Mouse (Mus musculus) kidney, embryonic 16.5 days (tissue): ENCODE results near the gene Sde2. TPM values are rescaled to one million over a fixed set of nuclear protein-coding genes. Genes with fewer than 3 reads are reported as not detected.

Source experiments
- ATAC-seq: fragments of 200-750 bp; cut with Nextera tagmentation; 2 replicates; pipeline ENCODE4 v1.8.0; 2017; ENCODE audit warnings: moderate TSS enrichment; ENCODE audit not compliant: low FRiP score, low TSS enrichment
- H3K27ac ChIP-seq: fragments of 300-500 bp; sonication (generic); 2 replicates; pipeline ENCODE4 v1.5.1; 2014; ENCODE audit warnings: low read length
- H3K27me3 ChIP-seq: fragments of 300-500 bp; sonication (generic); 2 replicates; pipeline ENCODE4 v1.6.1; 2014; ENCODE audit warnings: low read length, control low read depth, mixed read lengths; ENCODE audit not compliant: insufficient read depth
- H3K36me3 ChIP-seq: fragments of 300-500 bp; sonication (generic); 2 replicates; pipeline ENCODE4 v1.6.1; 2014; ENCODE audit warnings: low read length, control low read depth, mixed read lengths; ENCODE audit not compliant: insufficient read depth
- H3K4me1 ChIP-seq: fragments of 300-500 bp; sonication (generic); 2 replicates; pipeline ENCODE4 v1.6.1; 2014; ENCODE audit warnings: low read length, control low read depth, mixed read lengths; ENCODE audit not compliant: insufficient read depth
- H3K4me2 ChIP-seq: fragments of 300-500 bp; sonication (generic); replicated peaks from 2 replicates; pipeline ENCODE4 v1.6.1; 2014; ENCODE audit warnings: low read depth, low read length
- H3K4me3 ChIP-seq: fragments of 300-500 bp; sonication (generic); 2 replicates; pipeline ENCODE4 v1.5.1; 2014; ENCODE audit warnings: mild to moderate bottlenecking, low read length
- H3K9ac ChIP-seq: fragments of 300-500 bp; sonication (generic); replicated peaks from 2 replicates; pipeline ENCODE4 v1.6.1; 2014; ENCODE audit warnings: low read length
- H3K9me3 ChIP-seq: fragments of 300-500 bp; sonication (generic); 2 replicates; pipeline ENCODE4 v1.6.1; 2016; ENCODE audit warnings: low read length, control low read depth
- WGBS: fragments of 180-500 bp; shearing (Covaris S2); extraction: QIAGEN DNeasy Blood & Tissue Kit; methylation state at CpG from one replicate; pipeline ENCODE4 v1.1.7; 2014; 5-methylcytosine and 5-hydroxymethylcytosine counted together
- polyA plus RNA-seq: library from polyadenylated mRNA; unstranded; fragments of >200 nt; fragmentation: Nextera tagmentation; extraction: Ambion mirVana; gene quantifications from 2 replicates; pipeline ENCODE4 v1.2.1, GENCODE M21; 2015

Sde2 gene
- polyA plus RNA-seq, 1 experiment from 2014 or later, result 41.4 TPM

DNA sequence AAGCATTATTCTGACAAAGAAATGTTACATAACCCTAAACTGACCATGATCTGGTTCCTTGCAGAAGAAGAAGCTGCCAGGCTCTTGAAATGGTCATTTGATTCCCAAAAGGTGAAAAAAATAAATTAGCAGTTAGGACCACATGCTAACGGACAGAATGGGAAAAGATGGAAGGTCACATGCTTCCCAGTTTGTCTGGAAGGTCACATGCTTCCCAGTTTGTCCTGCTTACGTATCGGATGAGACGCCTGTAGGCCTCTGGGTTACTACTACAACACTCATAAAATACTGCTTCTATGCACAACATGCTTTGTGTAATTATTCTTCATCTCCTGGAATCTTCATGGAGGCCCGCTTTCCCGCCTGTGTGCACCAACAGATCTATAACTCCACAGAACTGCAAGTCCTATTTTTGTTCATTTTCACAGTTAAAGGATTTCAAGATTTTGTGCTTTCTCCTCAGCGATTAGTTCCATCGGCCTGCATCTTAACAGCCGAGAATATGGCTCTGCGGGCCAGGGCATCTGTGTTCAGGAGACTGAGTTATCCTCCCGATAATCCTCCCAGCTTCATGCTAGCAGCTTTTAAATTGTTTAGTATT is 1.1 kb upstream of the Sde2 start:
- Histone ChIP-seq H3K9me3 (no peaks in the 10 kb centered on the region), H3K4me3 (peak overlapping the region; percentile 78), H3K36me3 (no peaks in the 10 kb centered on the region), H3K4me2 (peak overlapping the region; percentile 79), H3K27me3 (no peaks in the 10 kb centered on the region), H3K4me1 (peaks cover 43% of the 10 kb centered on the region), H3K9ac (peak overlapping the region; percentile 88), H3K27ac (peak overlapping the region; percentile 99)
- no peak for ATAC-seq
- WGBS, result 30% methylated on average over 11 of the region's 11 CpGs

DNA sequence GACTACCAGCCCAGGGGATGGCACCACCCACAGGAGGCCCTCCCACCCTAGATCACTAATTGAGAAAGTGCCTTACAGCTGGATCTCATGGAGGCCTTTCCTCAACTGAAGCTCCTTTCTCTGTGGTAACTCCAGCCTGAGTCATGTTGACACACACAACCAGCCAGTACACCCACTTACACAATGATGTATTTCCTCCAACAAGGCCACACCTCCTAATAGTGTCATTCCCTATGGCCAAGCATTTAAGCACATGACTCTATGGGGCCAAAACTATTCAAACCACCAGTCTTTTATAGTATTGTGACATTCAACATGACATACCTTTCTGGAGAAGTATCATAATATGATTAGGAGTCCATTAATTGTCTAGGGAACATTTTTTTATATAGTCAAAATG is 7.8 kb downstream of the Sde2 start:
- Histone ChIP-seq H3K36me3 (peaks cover 69% of the 10 kb centered on the region), H3K27me3 (no peaks in the 10 kb centered on the region)
- no peak for ATAC-seq

DNA sequence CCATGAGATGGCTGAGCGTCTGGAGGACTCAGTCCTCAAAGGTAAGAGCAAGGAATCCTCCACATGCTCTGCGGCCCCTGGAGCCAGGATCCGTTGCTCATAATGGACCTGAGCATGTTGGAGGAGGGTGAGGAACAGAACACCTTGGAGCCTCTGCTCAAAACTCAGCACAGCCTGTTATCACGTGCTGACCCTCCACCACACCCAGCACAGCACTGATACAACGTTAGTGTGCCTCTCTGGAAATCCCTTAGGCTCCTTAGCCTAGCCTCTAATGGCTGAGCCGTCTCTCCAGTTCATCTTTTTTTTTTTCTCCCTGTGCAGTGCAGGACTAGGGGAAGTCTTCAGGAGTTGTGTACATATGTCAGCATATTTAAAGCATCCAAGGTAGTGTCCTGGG is 9.1 kb downstream of the Sde2 start:
- H3K9ac ChIP-seq, result no peak overlapping the region
- no peak for ATAC-seq

More for the DNA sequence above, 7.8 kb downstream of the Sde2 start:
- Histone ChIP-seq H3K4me3 (no peak overlapping the region), H3K4me1 (no peaks in the 10 kb centered on the region), H3K4me2 (no peak overlapping the region), H3K9ac (no peak overlapping the region), H3K9me3 (no peaks in the 10 kb centered on the region), H3K27ac (no peak overlapping the region)

DNA sequence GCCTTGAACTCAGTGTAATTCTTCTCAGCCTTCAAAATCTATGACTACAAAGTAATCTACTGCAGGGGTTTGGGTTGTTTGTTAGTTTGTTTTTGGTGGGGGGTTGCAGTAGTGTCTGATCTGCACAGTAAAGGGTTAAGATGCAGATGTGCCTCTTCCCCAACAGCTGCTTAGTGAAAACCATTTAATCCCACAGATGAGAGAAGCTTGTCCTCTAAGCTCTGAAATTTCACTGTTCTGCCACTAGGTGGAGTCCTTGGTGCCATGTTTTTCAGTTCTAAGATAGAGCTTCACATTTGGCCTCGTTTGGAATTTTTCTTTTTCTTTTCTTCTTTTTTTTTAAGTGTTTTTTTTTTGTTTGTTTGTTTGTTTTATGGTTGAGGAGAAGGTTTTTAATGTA is 12.7 kb downstream of the Sde2 start:
- no peak for ATAC-seq
- 7% methylated on average over 1 of the region's 1 CpGs for WGBS

More for the DNA sequence above, 9.1 kb downstream of the Sde2 start:
- Histone ChIP-seq H3K36me3 (peaks cover 78% of the 10 kb centered on the region), H3K4me3 (no peak overlapping the region), H3K4me2 (no peak overlapping the region), H3K27ac (no peak overlapping the region), H3K27me3 (no peaks in the 10 kb centered on the region), H3K9me3 (no peaks in the 10 kb centered on the region), H3K4me1 (no peaks in the 10 kb centered on the region)
- WGBS, result 93% methylated on average over 6 of the region's 6 CpGs

DNA sequence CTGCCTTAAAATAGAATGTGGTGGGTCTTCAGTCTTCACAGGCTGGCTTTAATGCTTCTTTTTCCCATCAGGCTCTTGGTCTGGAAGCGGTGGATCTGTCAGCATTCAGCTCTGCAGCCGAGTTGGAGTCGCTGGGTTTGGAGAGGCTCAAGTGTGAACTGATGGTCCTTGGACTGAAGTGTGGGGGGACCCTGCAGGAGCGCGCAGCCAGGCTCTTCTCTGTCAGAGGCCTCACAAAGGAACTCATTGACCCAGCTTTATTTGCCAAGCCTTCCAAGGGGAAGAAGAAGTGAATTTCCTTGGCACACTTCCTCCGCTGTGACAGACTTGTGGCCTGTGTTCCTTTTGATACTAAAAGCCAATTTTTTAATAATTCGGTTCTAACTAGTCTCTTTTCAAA is 15.1 kb downstream of the Sde2 start:
- Histone ChIP-seq H3K9ac (no peak overlapping the region), H3K4me1 (no peaks in the 10 kb centered on the region), H3K4me2 (no peak overlapping the region), H3K36me3 (peaks cover 52% of the 10 kb centered on the region), H3K4me3 (no peak overlapping the region), H3K9me3 (no peaks in the 10 kb centered on the region), H3K27ac (no peak overlapping the region), H3K27me3 (no peaks in the 10 kb centered on the region)
- ATAC-seq, result no peak
- WGBS, result 97% methylated on average over 7 of the region's 7 CpGs

More for the DNA sequence above, 12.7 kb downstream of the Sde2 start:
- Histone ChIP-seq H3K27ac (no peak overlapping the region), H3K4me2 (no peak overlapping the region), H3K36me3 (peaks cover 73% of the 10 kb centered on the region), H3K4me1 (no peaks in the 10 kb centered on the region), H3K27me3 (no peaks in the 10 kb centered on the region), H3K9ac (no peak overlapping the region), H3K4me3 (no peak overlapping the region), H3K9me3 (no peaks in the 10 kb centered on the region)

DNA sequence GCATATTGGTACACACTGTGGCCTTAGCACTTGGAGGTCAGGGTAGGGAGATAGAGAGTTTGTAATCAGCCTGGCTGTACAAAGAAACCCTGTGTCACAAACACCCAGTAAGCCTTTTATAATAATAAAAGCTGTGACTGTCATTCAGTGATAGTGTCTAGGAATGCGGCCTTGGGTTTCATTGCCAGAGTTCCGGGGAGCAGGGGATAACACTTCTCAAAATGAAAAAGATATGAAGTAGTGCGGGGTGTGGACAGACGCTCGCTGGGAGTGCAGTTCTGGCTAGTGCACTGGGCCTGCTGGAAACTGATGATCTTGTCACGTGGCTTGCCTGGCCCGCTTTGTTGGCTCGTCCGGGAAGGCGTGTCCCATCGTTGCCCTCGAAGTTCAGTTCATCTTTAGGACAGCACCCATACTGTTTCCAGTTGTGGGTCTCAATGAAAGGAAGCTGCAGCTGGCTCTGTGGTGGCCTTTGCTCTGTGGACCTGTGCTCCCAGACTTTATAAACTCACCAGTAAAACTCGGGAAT is 19.3 kb downstream of the Sde2 start:
- ATAC-seq, result no peak
- H3K4me1 ChIP-seq, result no peaks in the 10 kb centered on the region
- no peaks in the 10 kb centered on the region for H3K9me3 ChIP-seq
- WGBS, result 75% methylated on average over 13 of the region's 13 CpGs
- H3K4me2 ChIP-seq, result no peak overlapping the region
- H3K9ac ChIP-seq, result no peak overlapping the region
- no peaks in the 10 kb centered on the region for H3K27me3 ChIP-seq
- H3K27ac ChIP-seq, result no peak overlapping the region
- H3K36me3 ChIP-seq, result peaks cover 22% of the 10 kb centered on the region
- H3K4me3 ChIP-seq, result no peak overlapping the region

DNA sequence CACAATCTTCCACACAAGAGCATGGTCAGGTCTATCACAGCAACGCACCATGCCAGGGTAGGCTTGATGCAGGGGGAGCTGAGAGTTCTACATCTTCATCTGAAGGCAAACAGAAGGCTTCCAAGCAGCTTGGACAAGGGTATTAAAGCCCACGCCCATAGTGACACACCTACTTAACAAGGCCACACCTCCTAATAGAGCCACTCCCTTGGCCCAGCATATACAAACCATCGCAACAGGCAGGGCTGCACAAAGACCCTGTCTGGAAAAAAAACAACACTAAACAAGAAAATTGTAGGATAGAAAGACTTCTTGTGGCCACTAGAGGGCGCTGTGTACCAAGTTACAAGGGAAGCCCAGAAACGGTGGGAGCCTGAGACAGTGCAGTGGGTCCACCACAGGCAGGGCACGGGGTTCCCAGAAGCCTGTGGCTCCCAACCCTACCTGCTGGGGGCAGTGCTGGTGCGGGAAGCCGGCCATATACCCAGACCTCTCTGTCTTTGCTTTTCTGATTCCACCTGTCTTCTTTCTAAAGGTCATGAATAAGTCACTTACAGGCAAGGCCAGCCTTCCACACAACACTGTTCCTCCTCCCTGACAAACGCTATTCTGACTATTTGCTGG is 23.0 kb downstream of the Sde2 start:
- no peaks in the 10 kb centered on the region for H3K9me3 ChIP-seq
- no peaks in the 10 kb centered on the region for H3K36me3 ChIP-seq
- H3K4me3 ChIP-seq, result no peak overlapping the region
- H3K4me1 ChIP-seq, result no peaks in the 10 kb centered on the region
- no peak for ATAC-seq
- H3K27me3 ChIP-seq, result no peaks in the 10 kb centered on the region
- H3K27ac ChIP-seq, result no peak overlapping the region
- H3K4me2 ChIP-seq, result no peak overlapping the region
- 26% methylated on average over 9 of the region's 9 CpGs for WGBS
- H3K9ac ChIP-seq, result no peak overlapping the region

DNA sequence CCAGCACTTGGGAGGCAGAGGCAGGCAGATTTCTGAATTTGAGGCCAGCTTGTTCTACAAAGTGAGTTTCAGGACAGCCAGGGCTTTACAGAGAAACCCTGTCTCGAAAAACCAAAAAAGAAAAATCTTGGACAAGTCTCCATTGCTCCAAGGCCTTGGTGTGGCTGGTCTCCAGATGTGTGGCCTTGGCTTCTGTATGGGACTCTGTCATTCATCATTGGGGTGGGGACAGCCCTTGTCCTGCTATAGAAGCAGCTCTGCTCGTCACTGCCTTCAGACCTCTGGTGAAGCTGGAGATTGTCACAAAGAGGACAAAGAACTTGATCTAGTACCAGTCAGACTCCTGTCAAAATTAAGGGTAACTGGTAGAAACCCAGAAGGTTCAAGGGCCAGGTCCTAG is 23.7 kb downstream of the Sde2 start:
- Histone ChIP-seq H3K27me3 (no peaks in the 10 kb centered on the region), H3K4me3 (no peak overlapping the region), H3K4me2 (no peak overlapping the region), H3K36me3 (no peaks in the 10 kb centered on the region), H3K9me3 (no peaks in the 10 kb centered on the region), H3K9ac (no peak overlapping the region), H3K4me1 (no peaks in the 10 kb centered on the region), H3K27ac (no peak overlapping the region)
- no peak for ATAC-seq
- WGBS, result 76% methylated on average over 2 of the region's 2 CpGs

DNA sequence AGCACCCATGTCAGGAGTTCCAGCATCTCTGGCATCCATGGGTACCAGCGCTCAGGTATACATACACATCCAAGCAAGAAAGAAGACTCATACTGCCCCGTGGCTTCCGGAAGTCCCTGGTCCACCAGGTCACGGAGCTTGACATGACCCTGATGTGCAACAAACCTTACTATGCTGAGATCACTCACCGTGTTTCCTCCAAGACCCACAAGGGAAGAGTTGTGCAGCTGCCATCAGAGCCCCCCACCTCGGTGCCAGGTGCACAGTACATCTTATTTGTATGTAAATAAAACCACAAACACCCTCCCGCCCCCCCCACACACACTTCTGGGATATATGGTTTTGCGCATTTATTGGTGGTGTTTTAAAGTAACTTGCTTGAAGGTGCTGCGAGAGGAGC is 24.2 kb downstream of the Sde2 start:
- Histone ChIP-seq H3K4me2 (no peak overlapping the region), H3K27me3 (no peaks in the 10 kb centered on the region), H3K4me3 (no peak overlapping the region), H3K27ac (no peak overlapping the region), H3K4me1 (no peaks in the 10 kb centered on the region), H3K9ac (no peak overlapping the region), H3K36me3 (no peaks in the 10 kb centered on the region), H3K9me3 (no peaks in the 10 kb centered on the region)
- ATAC-seq, result no peak
- WGBS, result 85% methylated on average over 9 of the region's 9 CpGs

DNA sequence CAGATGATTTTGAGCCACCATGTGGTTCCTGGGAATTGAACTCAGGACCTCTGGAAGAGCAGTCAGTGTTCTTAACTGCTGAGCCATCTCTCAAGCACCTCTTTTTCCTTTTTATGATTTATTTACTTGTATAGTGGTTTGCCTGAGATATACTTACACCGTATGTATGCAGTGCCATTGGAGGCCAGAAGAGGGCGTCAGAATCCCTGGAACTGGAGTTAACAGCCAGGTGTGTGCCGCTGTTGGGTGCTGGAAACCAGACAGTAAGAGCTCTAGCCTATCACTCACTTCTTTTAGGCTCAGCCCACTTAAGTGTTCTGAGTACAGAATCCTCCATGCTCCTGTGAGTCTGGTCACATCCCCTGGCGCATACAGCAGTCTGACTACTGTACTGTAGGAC is 26.5 kb downstream of the Sde2 start:
- Histone ChIP-seq H3K9me3 (no peaks in the 10 kb centered on the region), H3K4me1 (no peaks in the 10 kb centered on the region), H3K27ac (no peak overlapping the region), H3K27me3 (no peaks in the 10 kb centered on the region), H3K4me3 (no peak overlapping the region), H3K4me2 (no peak overlapping the region), H3K36me3 (no peaks in the 10 kb centered on the region), H3K9ac (no peak overlapping the region)
- no peak for ATAC-seq
- WGBS, result 77% methylated on average over 4 of the region's 4 CpGs
